Mouse (Mus musculus): ENCODE measurements around the gene Cd47. TPM values are rescaled to one million over a fixed set of nuclear protein-coding genes. Genes with fewer than 3 reads are reported as not detected.

Gene Cd47
- polyA plus RNA-seq, 1 experiment from 2014 or later = 95.2 TPM

DNA sequence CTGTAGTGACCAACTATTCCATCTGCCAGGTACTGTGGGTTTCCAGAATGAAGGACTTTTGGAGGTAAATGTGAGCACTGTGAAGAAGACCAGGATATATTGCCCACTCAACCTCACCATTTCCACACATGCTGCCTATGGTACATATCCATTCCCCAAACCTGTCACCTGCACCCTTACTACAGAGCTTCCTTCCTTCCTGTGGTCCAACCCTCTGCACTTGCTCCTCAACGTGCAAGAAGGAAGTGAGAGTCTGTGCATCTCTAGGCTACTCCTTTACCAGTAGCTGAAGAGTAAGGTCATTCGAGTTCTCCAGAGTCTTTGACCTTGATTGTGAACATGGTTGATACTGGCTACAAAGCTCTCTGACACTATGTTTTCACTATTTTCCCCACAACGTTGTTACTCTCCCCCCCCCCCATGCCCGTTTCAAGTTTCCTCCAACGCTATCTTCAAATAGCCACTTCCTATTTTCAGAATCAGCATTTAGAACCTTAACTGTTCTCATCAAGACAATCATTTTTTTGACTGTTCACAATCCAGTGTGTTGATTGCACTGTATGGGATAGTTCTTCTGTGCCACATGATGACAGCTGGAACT is 18.7 kb upstream of the Cd47 start:
- no peaks in the 10 kb centered on the region for H3K4me1 ChIP-seq (replicated peaks; ENCODE audit: control insufficient read depth, insufficient read depth)
- H3K9me3 ChIP-seq (ENCODE audit: control insufficient read depth, low read length) = no peaks in the 10 kb centered on the region
- no peak overlapping the region for H3K4me2 ChIP-seq (replicated peaks; ENCODE audit: low read depth)
- ATAC-seq (ENCODE audit: low FRiP score, low TSS enrichment) = no peak
- no peak overlapping the region for H3K9ac ChIP-seq (ENCODE audit: low read length)
- WGBS = 77% methylated on average over 5 of the region's 5 CpGs
- no peaks in the 10 kb centered on the region for H3K27me3 ChIP-seq (ENCODE audit: control insufficient read depth, insufficient read depth, low read length)
- no peaks in the 10 kb centered on the region for H3K36me3 ChIP-seq (ENCODE audit: control insufficient read depth, insufficient read depth, low read length)
- TF ChIP-seq EP300 (optimal IDR thresholded peaks at IDR 0.05) = no peak
- no peak for TF ChIP-seq CTCF (IDR thresholded peaks at IDR 0.05; ENCODE audit: low read depth)
- H3K4me3 ChIP-seq (ENCODE audit: low read depth, low read length) = no peak overlapping the region
- no peak for DNase-seq (ENCODE audit: low spot score)
- no peak overlapping the region for H3K27ac ChIP-seq (replicated peaks)

- DNase-seq (ENCODE audit: low spot score) = no peak
- H3K4me1 ChIP-seq (replicated peaks; ENCODE audit: control insufficient read depth, insufficient read depth) = no peaks in the 10 kb centered on the region
- no peaks in the 10 kb centered on the region for H3K27me3 ChIP-seq (ENCODE audit: control insufficient read depth, insufficient read depth, low read length)
- no peaks in the 10 kb centered on the region for H3K9me3 ChIP-seq (ENCODE audit: control insufficient read depth, low read length)
- H3K27ac ChIP-seq (replicated peaks) = no peak overlapping the region
- no peak for TF ChIP-seq EP300 (optimal IDR thresholded peaks at IDR 0.05)
- TF ChIP-seq CTCF (IDR thresholded peaks at IDR 0.05; ENCODE audit: low read depth) = no peak
- no peak overlapping the region for H3K9ac ChIP-seq (ENCODE audit: low read length)
- no peak overlapping the region for H3K4me2 ChIP-seq (replicated peaks; ENCODE audit: low read depth)
- no peak for ATAC-seq (ENCODE audit: low FRiP score, low TSS enrichment)
- H3K36me3 ChIP-seq (ENCODE audit: control insufficient read depth, insufficient read depth, low read length) = no peaks in the 10 kb centered on the region
- no peak overlapping the region for H3K4me3 ChIP-seq (ENCODE audit: low read depth, low read length)
Measured at GRCm38 (mm10) chr16:49783369-49783768, 17.0 kb upstream of the Cd47 start.

DNA sequence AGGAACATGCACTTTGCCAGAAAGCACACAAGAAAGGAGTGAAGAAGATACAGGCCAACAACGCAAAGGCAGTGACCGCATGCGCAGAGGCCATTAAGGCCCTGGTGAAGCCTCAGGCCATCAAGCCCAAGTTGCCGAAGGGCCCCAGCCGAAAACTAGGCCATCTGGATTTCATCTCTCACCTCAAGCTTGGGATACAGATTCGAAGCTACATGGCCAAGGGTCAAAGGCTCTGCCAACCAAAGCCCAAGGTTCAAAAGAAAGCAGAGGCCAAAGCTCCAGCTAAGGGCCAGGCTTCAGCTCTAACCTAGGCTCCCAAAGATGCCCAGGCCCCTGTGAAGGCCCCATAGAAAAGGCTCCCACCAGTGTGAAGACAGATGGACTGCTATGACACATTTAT is 14.2 kb upstream of the Cd47 start:
- Histone ChIP-seq H3K4me2 (replicated peaks; ENCODE audit: low read depth) (no peak overlapping the region), H3K4me3 (ENCODE audit: low read depth, low read length) (no peak overlapping the region), H3K27me3 (ENCODE audit: control insufficient read depth, insufficient read depth, low read length) (no peaks in the 10 kb centered on the region), H3K4me1 (replicated peaks; ENCODE audit: control insufficient read depth, insufficient read depth) (no peaks in the 10 kb centered on the region), H3K36me3 (ENCODE audit: control insufficient read depth, insufficient read depth, low read length) (no peaks in the 10 kb centered on the region), H3K9me3 (ENCODE audit: control insufficient read depth, low read length) (no peaks in the 10 kb centered on the region), H3K27ac (replicated peaks) (no peak overlapping the region), H3K9ac (ENCODE audit: low read length) (no peak overlapping the region)
- DNase-seq (ENCODE audit: low spot score) (no peak), ATAC-seq (ENCODE audit: low FRiP score, low TSS enrichment) (no peak)
- TF ChIP-seq CTCF (IDR thresholded peaks at IDR 0.05; ENCODE audit: low read depth) (no peak), EP300 (optimal IDR thresholded peaks at IDR 0.05) (no peak)
- 93% methylated on average over 6 of the region's 6 CpGs for WGBS

DNA sequence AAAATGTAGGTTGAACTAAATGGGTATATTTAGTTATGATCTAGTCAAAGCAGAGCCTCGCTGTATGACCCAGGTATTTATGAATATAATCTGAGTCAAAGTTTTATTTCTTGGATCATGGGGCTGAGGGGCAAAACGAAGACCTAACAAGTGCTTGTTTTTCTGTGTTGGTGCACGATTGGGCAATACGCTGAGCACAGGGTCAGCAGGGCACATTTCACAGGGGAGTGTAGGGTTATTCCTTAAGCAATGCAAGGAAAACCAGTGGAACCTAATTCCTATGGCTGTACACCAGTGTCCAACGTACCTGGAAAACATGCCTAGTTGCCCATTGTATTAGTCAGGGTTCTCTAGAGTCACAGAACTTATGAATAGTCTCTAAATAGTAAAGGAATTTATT is 12.6 kb upstream of the Cd47 start:
- no peak for ATAC-seq (ENCODE audit: low FRiP score, low TSS enrichment)
- no peak overlapping the region for H3K4me2 ChIP-seq (replicated peaks; ENCODE audit: low read depth)
- no peak for DNase-seq (ENCODE audit: low spot score)
- 87% methylated on average over 5 of the region's 5 CpGs for WGBS
- H3K36me3 ChIP-seq (ENCODE audit: control insufficient read depth, insufficient read depth, low read length) = no peaks in the 10 kb centered on the region
- no peak overlapping the region for H3K27ac ChIP-seq (replicated peaks)
- no peak overlapping the region for H3K9ac ChIP-seq (ENCODE audit: low read length)
- H3K4me3 ChIP-seq (ENCODE audit: low read depth, low read length) = no peak overlapping the region
- H3K27me3 ChIP-seq (ENCODE audit: control insufficient read depth, insufficient read depth, low read length) = no peaks in the 10 kb centered on the region
- no peaks in the 10 kb centered on the region for H3K9me3 ChIP-seq (ENCODE audit: control insufficient read depth, low read length)
- TF ChIP-seq CTCF (IDR thresholded peaks at IDR 0.05; ENCODE audit: low read depth) = no peak
- no peak for TF ChIP-seq EP300 (optimal IDR thresholded peaks at IDR 0.05)
- H3K4me1 ChIP-seq (replicated peaks; ENCODE audit: control insufficient read depth, insufficient read depth) = no peaks in the 10 kb centered on the region

DNA sequence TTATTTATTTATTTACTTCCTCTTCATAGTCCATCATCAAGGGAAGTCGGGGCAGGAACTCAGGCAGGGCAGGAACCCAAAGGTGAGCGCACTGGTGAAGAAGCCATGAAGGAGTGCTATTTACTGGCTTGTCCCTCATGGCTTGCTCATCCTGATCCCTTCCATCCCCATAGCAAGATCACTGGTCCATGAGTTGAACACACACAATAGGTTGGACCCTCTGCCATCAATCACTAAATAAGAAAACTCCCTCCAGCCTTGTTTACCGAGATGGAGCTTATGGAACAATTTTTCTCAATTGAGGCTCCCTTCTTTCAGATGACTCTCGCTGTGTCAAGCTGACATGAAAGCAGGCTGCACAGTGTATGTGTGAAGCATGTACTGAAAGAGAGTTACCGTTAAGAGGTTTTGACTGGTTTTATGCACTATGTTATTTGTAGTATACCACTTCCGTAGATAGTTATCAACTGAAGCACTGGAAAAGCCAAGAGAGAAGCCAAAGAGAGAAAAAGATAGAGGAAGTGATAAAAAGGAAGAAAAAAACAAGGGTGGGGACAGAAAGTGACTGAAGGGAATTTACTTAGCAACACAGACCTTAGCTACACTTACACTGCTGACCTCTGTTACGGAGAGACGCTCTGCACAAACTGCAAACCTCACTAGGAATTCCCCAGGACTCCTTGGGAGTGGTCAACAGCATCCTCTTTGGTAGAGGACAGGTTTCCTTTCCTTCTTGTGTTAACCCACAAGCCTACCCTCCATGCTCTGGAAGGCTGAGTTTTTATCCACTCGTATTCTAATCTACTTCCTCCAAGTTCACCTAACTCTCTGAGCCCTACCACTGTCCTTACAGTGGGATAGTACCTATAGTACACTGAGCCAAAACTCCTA is 9.5 kb upstream of the Cd47 start:
- DNase-seq (ENCODE audit: low spot score) (no peak), ATAC-seq (ENCODE audit: low FRiP score, low TSS enrichment) (no peak)
- no peaks in the 10 kb centered on the region for H3K9me3 ChIP-seq (ENCODE audit: control insufficient read depth, low read length)
- H3K4me1 ChIP-seq (replicated peaks; ENCODE audit: control insufficient read depth, insufficient read depth) = no peaks in the 10 kb centered on the region
- H3K4me2 ChIP-seq (replicated peaks; ENCODE audit: low read depth) = no peak overlapping the region
- 80% methylated on average over 9 of the region's 9 CpGs for WGBS
- H3K4me3 ChIP-seq (ENCODE audit: low read depth, low read length) = no peak overlapping the region
- no peaks in the 10 kb centered on the region for H3K36me3 ChIP-seq (ENCODE audit: control insufficient read depth, insufficient read depth, low read length)
- no peaks in the 10 kb centered on the region for H3K27me3 ChIP-seq (ENCODE audit: control insufficient read depth, insufficient read depth, low read length)
- no peak overlapping the region for H3K27ac ChIP-seq (replicated peaks)
- H3K9ac ChIP-seq (ENCODE audit: low read length) = no peak overlapping the region
- TF ChIP-seq EP300 (optimal IDR thresholded peaks at IDR 0.05) (no peak), CTCF (IDR thresholded peaks at IDR 0.05; ENCODE audit: low read depth) (no peak)

GRCm38 (mm10) chr16:49792446-49792878 is 7.9 kb upstream of the Cd47 start:
- ATAC-seq (ENCODE audit: low FRiP score, low TSS enrichment) = no peak

More at GRCm38 (mm10) chr16:49792446-49792878, 7.9 kb upstream of the Cd47 start:
- no peaks in the 10 kb centered on the region for H3K36me3 ChIP-seq (ENCODE audit: control insufficient read depth, insufficient read depth, low read length)
- TF ChIP-seq EP300 (optimal IDR thresholded peaks at IDR 0.05) (no peak), CTCF (IDR thresholded peaks at IDR 0.05; ENCODE audit: low read depth) (no peak)
- H3K27ac ChIP-seq (replicated peaks) = no peak overlapping the region
- no peaks in the 10 kb centered on the region for H3K27me3 ChIP-seq (ENCODE audit: control insufficient read depth, insufficient read depth, low read length)
- DNase-seq (ENCODE audit: low spot score) = no peak
- no peak overlapping the region for H3K9ac ChIP-seq (ENCODE audit: low read length)
- H3K9me3 ChIP-seq (ENCODE audit: control insufficient read depth, low read length) = no peaks in the 10 kb centered on the region
- 43% methylated on average over 9 of the region's 9 CpGs for WGBS
- no peak overlapping the region for H3K4me3 ChIP-seq (ENCODE audit: low read depth, low read length)
- no peak overlapping the region for H3K4me2 ChIP-seq (replicated peaks; ENCODE audit: low read depth)
- H3K4me1 ChIP-seq (replicated peaks; ENCODE audit: control insufficient read depth, insufficient read depth) = no peaks in the 10 kb centered on the region

Measured in stomach, postnatal 0 days (tissue).